Mouse (Mus musculus): ENCODE measurements around the gene Vps13a. TPM values are rescaled to one million over a fixed set of nuclear protein-coding genes. Genes with fewer than 3 reads are reported as not detected.
"Not testable (repeated sequence)": the region's sequence is repeated elsewhere in the genome, so short reads cannot be mapped to it uniquely, and the experiment has no call there.

Gene Vps13a
- polyA plus RNA-seq, 1 experiment from 2014 or later, result 5.6 TPM

GRCm38 (mm10) chr19:16802123-16802522 is 21.4 kb upstream of the Vps13a start:
- Histone ChIP-seq H3K9me3 (replicated peaks; ENCODE audit: control insufficient read depth, low read length) (no peaks in the 10 kb centered on the region), H3K9ac (ENCODE audit: low read depth, low read length) (no peak overlapping the region), H3K4me1 (ENCODE audit: control insufficient read depth, low read depth, low read length) (peaks cover 7% of the 10 kb centered on the region), H3K27me3 (ENCODE audit: control insufficient read depth, insufficient read depth, low read depth, low read length) (no peaks in the 10 kb centered on the region), H3K4me3 (ENCODE audit: low read depth, low read length) (no peak overlapping the region), H3K27ac (ENCODE audit: low read length) (no peak overlapping the region), H3K36me3 (ENCODE audit: control insufficient read depth, insufficient read depth) (no peaks in the 10 kb centered on the region), H3K4me2 (ENCODE audit: low read depth, low read length) (no peak overlapping the region)
- WGBS (ENCODE audit: insufficient replicate concordance), result 58% methylated on average over 3 of the region's 3 CpGs
- no peak for ATAC-seq (ENCODE audit: low read depth)

GRCm38 (mm10) chr19:16797923-16798322 is 17.2 kb upstream of the Vps13a start:
- Histone ChIP-seq H3K9me3 (replicated peaks; ENCODE audit: control insufficient read depth, low read length) (no peaks in the 10 kb centered on the region), H3K4me1 (ENCODE audit: control insufficient read depth, low read depth, low read length) (no peaks in the 10 kb centered on the region), H3K9ac (ENCODE audit: low read depth, low read length) (no peak overlapping the region), H3K36me3 (ENCODE audit: control insufficient read depth, insufficient read depth) (no peaks in the 10 kb centered on the region), H3K4me2 (ENCODE audit: low read depth, low read length) (no peak overlapping the region), H3K27me3 (ENCODE audit: control insufficient read depth, insufficient read depth, low read depth, low read length) (no peaks in the 10 kb centered on the region), H3K4me3 (ENCODE audit: low read depth, low read length) (no peak overlapping the region), H3K27ac (ENCODE audit: low read length) (no peak overlapping the region)
- WGBS (ENCODE audit: insufficient replicate concordance), result 51% methylated on average over 4 of the region's 4 CpGs
- no peak for ATAC-seq (ENCODE audit: low read depth)

GRCm38 (mm10) chr19:16794486-16794885 is 13.8 kb upstream of the Vps13a start:
- not testable (repeated sequence) for ATAC-seq (ENCODE audit: low read depth); H3K36me3 ChIP-seq (ENCODE audit: control insufficient read depth, insufficient read depth); H3K9me3 ChIP-seq (replicated peaks; ENCODE audit: control insufficient read depth, low read length); H3K9ac ChIP-seq (ENCODE audit: low read depth, low read length); H3K4me3 ChIP-seq (ENCODE audit: low read depth, low read length); H3K27ac ChIP-seq (ENCODE audit: low read length); H3K27me3 ChIP-seq (ENCODE audit: control insufficient read depth, insufficient read depth, low read depth, low read length); H3K4me2 ChIP-seq (ENCODE audit: low read depth, low read length); H3K4me1 ChIP-seq (ENCODE audit: control insufficient read depth, low read depth, low read length)
- WGBS (ENCODE audit: insufficient replicate concordance), result 78% methylated on average over 3 of the region's 3 CpGs

- H3K27me3 ChIP-seq (ENCODE audit: control insufficient read depth, insufficient read depth, low read depth, low read length), result no peaks in the 10 kb centered on the region
- H3K36me3 ChIP-seq (ENCODE audit: control insufficient read depth, insufficient read depth), result no peaks in the 10 kb centered on the region
- WGBS (ENCODE audit: insufficient replicate concordance), result 58% methylated on average over 4 of the region's 4 CpGs
- no peak overlapping the region for H3K27ac ChIP-seq (ENCODE audit: low read length)
- no peaks in the 10 kb centered on the region for H3K4me1 ChIP-seq (ENCODE audit: control insufficient read depth, low read depth, low read length)
- no peak overlapping the region for H3K4me3 ChIP-seq (ENCODE audit: low read depth, low read length)
- H3K9ac ChIP-seq (ENCODE audit: low read depth, low read length), result no peak overlapping the region
- H3K9me3 ChIP-seq (replicated peaks; ENCODE audit: control insufficient read depth, low read length), result no peaks in the 10 kb centered on the region
- H3K4me2 ChIP-seq (ENCODE audit: low read depth, low read length), result no peak overlapping the region
- ATAC-seq (ENCODE audit: low read depth), result no peak
These were observed 9.2 kb upstream of the Vps13a start for GRCm38 (mm10) chr19:16789930-16790329.

DNA sequence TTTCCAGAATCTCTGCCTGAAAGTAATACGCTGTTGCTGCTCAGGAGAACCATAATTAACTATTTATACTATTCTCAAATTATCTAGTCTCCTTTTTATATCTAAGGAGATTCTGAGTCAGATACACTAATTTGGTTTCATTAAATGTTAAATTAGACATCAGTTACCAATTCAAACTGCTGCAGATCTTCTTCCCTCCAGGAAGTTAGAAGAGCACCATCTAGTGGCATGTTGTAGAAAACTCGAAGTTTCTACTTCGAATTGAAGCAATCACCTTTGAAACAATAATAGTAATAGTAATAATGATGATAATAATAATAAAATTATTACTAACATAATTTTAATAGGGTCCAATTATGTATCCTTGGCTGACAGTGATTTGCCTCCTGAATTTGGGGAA is 4.1 kb upstream of the Vps13a start:
- Histone ChIP-seq H3K4me3 (ENCODE audit: low read depth, low read length) (no peak overlapping the region), H3K27me3 (ENCODE audit: control insufficient read depth, insufficient read depth, low read depth, low read length) (peaks cover 3% of the 10 kb centered on the region; the same call in 1 of the 2 replicates), H3K9me3 (replicated peaks; ENCODE audit: control insufficient read depth, low read length) (no peaks in the 10 kb centered on the region), H3K36me3 (ENCODE audit: control insufficient read depth, insufficient read depth) (no peaks in the 10 kb centered on the region), H3K4me2 (ENCODE audit: low read depth, low read length) (no peak overlapping the region), H3K27ac (ENCODE audit: low read length) (no peak overlapping the region), H3K4me1 (ENCODE audit: control insufficient read depth, low read depth, low read length) (peaks cover 8% of the 10 kb centered on the region), H3K9ac (ENCODE audit: low read depth, low read length) (no peak overlapping the region)
- ATAC-seq (ENCODE audit: low read depth), result no peak
- 23% methylated on average over 3 of the region's 3 CpGs for WGBS (ENCODE audit: insufficient replicate concordance)

- Histone ChIP-seq H3K27me3 (ENCODE audit: control insufficient read depth, insufficient read depth, low read depth, low read length) (peaks cover 3% of the 10 kb centered on the region; the same call in 1 of the 2 replicates), H3K4me1 (ENCODE audit: control insufficient read depth, low read depth, low read length) (peaks cover 23% of the 10 kb centered on the region), H3K9me3 (replicated peaks; ENCODE audit: control insufficient read depth, low read length) (no peaks in the 10 kb centered on the region), H3K36me3 (ENCODE audit: control insufficient read depth, insufficient read depth) (no peaks in the 10 kb centered on the region), H3K27ac (ENCODE audit: low read length) (peak overlapping the region; percentile 86), H3K4me3 (ENCODE audit: low read depth, low read length) (peak overlapping the region; percentile 81), H3K4me2 (ENCODE audit: low read depth, low read length) (peak overlapping the region; percentile 77), H3K9ac (ENCODE audit: low read depth, low read length) (peak overlapping the region; percentile 83)
- ATAC-seq (ENCODE audit: low read depth), result peak; percentile 2
- WGBS (ENCODE audit: insufficient replicate concordance), result 7% methylated on average over 10 of the region's 10 CpGs
These were observed 780 bp upstream of the Vps13a start for GRCm38 (mm10) chr19:16781406-16782019.

DNA sequence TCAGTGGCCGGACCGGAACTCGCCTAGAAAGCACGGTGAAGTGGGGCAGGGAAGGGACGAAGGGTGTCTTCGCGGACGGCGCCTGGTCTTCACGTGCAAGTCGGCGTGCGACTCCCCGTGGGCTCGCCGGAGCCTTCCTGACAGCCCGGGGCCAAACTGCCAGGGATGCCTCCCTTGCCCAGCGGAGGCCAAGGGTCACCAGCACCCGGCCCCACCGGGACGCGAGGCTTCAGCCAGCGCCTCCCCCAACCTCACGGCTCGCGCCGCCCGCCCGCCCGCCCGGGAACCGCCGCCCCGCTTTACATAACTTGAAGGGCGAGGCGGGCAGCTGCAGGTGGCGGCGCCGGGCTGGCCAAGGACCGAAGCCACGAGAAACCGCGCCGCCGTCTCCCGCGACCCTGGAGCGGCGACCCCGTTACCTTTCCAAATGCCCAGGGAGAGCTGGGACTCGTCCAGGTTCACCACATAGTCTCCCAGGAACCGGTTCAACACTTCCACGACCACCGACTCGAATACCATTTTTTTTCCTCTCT is 416 bp downstream of the Vps13a start:
- H3K9me3 ChIP-seq (replicated peaks; ENCODE audit: control insufficient read depth, low read length), result no peaks in the 10 kb centered on the region
- H3K36me3 ChIP-seq (ENCODE audit: control insufficient read depth, insufficient read depth), result no peaks in the 10 kb centered on the region
- peak overlapping the region; percentile 81 for H3K4me3 ChIP-seq (ENCODE audit: low read depth, low read length)
- ATAC-seq (ENCODE audit: low read depth), result peak; percentile 69
- WGBS (ENCODE audit: insufficient replicate concordance), result under 1% methylated on average over 52 of the region's 55 CpGs
- H3K4me1 ChIP-seq (ENCODE audit: control insufficient read depth, low read depth, low read length), result peaks cover 23% of the 10 kb centered on the region
- peak overlapping the region; percentile 67 for H3K27ac ChIP-seq (ENCODE audit: low read length)
- peaks cover 3% of the 10 kb centered on the region; the same call in 1 of the 2 replicates for H3K27me3 ChIP-seq (ENCODE audit: control insufficient read depth, insufficient read depth, low read depth, low read length)
- H3K4me2 ChIP-seq (ENCODE audit: low read depth, low read length), result peak overlapping the region; percentile 96
- peak overlapping the region; percentile 89 for H3K9ac ChIP-seq (ENCODE audit: low read depth, low read length)

DNA sequence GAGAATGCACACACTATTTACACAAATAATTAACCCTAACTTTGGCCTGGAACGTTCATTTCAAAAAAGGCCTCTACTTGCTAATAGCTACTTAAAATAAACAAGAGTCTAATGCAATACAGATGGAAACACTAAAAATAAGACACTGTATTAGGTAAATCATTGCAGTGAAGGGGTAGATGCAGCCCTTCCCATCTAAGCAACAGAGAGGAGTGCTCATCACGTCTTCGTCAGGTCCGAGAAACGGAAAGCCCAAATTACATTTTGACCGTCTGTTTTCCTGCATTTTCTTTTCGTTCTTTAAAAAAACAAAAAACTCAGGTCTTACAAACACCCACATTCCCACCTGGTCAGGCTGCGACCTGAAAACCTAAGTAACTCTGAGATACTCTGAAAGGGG is 947 bp downstream of the Vps13a start:
- no peaks in the 10 kb centered on the region for H3K9me3 ChIP-seq (replicated peaks; ENCODE audit: control insufficient read depth, low read length)
- H3K4me3 ChIP-seq (ENCODE audit: low read depth, low read length), result peak overlapping the region; percentile 81
- ATAC-seq (ENCODE audit: low read depth), result no peak
- H3K27ac ChIP-seq (ENCODE audit: low read length), result peak overlapping the region; percentile 67
- H3K4me1 ChIP-seq (ENCODE audit: control insufficient read depth, low read depth, low read length), result peaks cover 23% of the 10 kb centered on the region
- peak overlapping the region; percentile 96 for H3K4me2 ChIP-seq (ENCODE audit: low read depth, low read length)
- WGBS (ENCODE audit: insufficient replicate concordance), result 10% methylated on average over 8 of the region's 8 CpGs
- H3K36me3 ChIP-seq (ENCODE audit: control insufficient read depth, insufficient read depth), result no peaks in the 10 kb centered on the region
- peak overlapping the region; percentile 89 for H3K9ac ChIP-seq (ENCODE audit: low read depth, low read length)
- peaks cover 3% of the 10 kb centered on the region; the same call in 1 of the 2 replicates for H3K27me3 ChIP-seq (ENCODE audit: control insufficient read depth, insufficient read depth, low read depth, low read length)

DNA sequence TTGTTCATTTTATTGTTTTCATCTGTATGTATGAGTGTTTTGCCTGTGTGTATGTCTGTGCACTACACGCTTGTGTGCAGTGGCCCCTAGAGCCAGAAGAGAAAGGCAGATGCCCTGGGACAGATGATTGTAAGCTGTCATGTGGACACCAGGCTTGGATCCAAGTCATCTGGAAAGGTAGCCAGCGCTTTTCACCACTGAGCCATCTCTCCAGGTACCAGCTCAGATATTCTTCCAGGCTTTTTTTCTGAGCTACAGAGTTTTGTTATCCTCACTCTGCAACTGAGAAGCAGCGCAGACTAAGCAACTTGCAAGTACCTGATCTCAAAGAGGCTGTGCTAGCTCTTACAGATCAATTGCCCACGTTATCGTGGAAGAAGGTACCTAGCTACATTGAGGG is 1.5 kb downstream of the Vps13a start:
- H3K4me3 ChIP-seq (ENCODE audit: low read depth, low read length), result peak overlapping the region; percentile 44
- no peak for ATAC-seq (ENCODE audit: low read depth)
- peak overlapping the region; percentile 52; the same call in 1 of the 2 replicates for H3K9ac ChIP-seq (ENCODE audit: low read depth, low read length)
- H3K27ac ChIP-seq (ENCODE audit: low read length), result no peak overlapping the region; the same call in 1 of the 2 replicates
- H3K4me1 ChIP-seq (ENCODE audit: control insufficient read depth, low read depth, low read length), result peaks cover 23% of the 10 kb centered on the region
- peak overlapping the region; percentile 54 for H3K4me2 ChIP-seq (ENCODE audit: low read depth, low read length)
- no peaks in the 10 kb centered on the region for H3K36me3 ChIP-seq (ENCODE audit: control insufficient read depth, insufficient read depth)
- peaks cover 3% of the 10 kb centered on the region; the same call in 1 of the 2 replicates for H3K27me3 ChIP-seq (ENCODE audit: control insufficient read depth, insufficient read depth, low read depth, low read length)
- WGBS (ENCODE audit: insufficient replicate concordance), result 49% methylated on average over 5 of the region's 5 CpGs
- H3K9me3 ChIP-seq (replicated peaks; ENCODE audit: control insufficient read depth, low read length), result no peaks in the 10 kb centered on the region

Measured in liver, embryonic 16.5 days (tissue).